Mouse (Mus musculus): ENCODE results near the gene Lin7a. TPM values are rescaled to one million over a fixed set of nuclear protein-coding genes. Genes with fewer than 3 reads are reported as not detected.

Gene Lin7a
- total and polyA plus RNA-seq, 3 experiments, result not detected

- no peaks in the 10 kb centered on the region for H3K27me3 ChIP-seq (replicated peaks)
- H3K4me1 ChIP-seq (ENCODE audit: control insufficient read depth in 1 of 2, insufficient read depth in 2 of 2), result no peaks in the 10 kb centered on the region
- in situ Hi-C loops (cut with MboI; ENCODE audit: low pct_ligation_motif_present, low pct_unique_long_range_greater_than_20kb, low sequenced_read_pairs) (no loop called here), dilution Hi-C loops (cut with MboI; ENCODE audit: extremely low pct_ligation_motif_present, extremely low pct_unique_long_range_greater_than_20kb, low sequenced_read_pairs) (no loop called here)
- H3K79me2 ChIP-seq (replicated peaks; ENCODE audit: control insufficient read depth, extremely low read depth, insufficient read depth, poor library complexity, severe bottlenecking), result no peaks in the 10 kb centered on the region
- H3K4me2 ChIP-seq (ENCODE audit: insufficient read depth, low read depth, poor library complexity, severe bottlenecking), result no peak overlapping the region
- H3K9ac ChIP-seq (ENCODE audit: insufficient read depth, low read depth), result no peak overlapping the region
- peaks cover 37% of the 10 kb centered on the region for H3K9me3 ChIP-seq (replicated peaks; ENCODE audit: low read length)
- H3K27ac ChIP-seq (ENCODE audit: insufficient read depth, low read depth), result no peak overlapping the region
- no peak for TF ChIP-seq ZC3H11A (IDR thresholded peaks at IDR 0.05; ENCODE audit: low read depth, low read length)
- TF ChIP-seq HCFC1 (IDR thresholded peaks at IDR 0.05; ENCODE audit: low read depth, low read length), result no peak
- TF ChIP-seq ETS1 (conservative IDR thresholded peaks at IDR 0.05; ENCODE audit: low read depth, low read length), result no peak
- H3K36me3 ChIP-seq (replicated peaks in 1 of 2; ENCODE audit: control insufficient read depth in 1 of 2, insufficient read depth in 1 of 2, low read length in 1 of 2), result no peaks in the 10 kb centered on the region
- H3K4me3 ChIP-seq (replicated peaks in 1 of 3; ENCODE audit: low read depth in 2 of 3, low read length in 2 of 3, poor library complexity in 1 of 3), result no peak overlapping the region
- no peak for DNase-seq (ENCODE audit: extremely low read depth)
Observed at GRCm38 (mm10) chr10:107223821-107224220, 47.7 kb upstream of the Lin7a start.

DNA sequence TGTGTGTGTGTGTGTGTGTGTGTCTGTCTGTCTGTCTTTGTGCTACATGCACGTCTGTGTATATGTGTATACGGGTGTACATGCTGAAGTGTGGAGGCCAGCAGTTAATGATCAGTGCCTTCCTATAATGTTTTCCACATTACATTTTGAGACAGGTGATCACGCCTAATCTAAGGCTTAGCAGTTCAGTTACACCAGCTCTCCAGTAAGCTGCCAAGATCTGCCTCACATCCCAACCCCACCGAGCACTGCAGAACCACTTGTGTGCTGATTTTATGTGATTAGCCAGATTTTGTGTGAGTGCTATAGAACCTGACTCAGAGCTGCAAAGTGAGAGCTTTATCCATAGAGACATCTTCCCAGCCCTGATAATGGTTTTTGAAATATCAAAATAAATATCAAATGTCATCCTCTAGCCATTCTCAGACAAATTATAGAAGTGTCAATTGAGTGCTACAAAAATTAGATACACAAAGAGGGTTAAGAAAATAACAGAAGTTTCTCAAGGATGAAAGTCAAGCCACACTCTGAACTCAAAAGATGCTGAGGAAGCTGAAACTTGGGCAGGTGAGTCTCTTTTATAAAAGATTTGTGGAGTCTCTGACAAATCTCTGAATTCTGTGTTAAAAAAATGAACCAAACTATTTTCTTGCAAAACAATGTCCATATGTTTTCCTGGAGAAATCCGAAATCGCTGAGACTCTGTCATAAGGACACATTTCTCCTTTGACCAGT lies 46.7 kb upstream of the Lin7a start:
- DNase-seq (ENCODE audit: extremely low read depth), result no peak
- Histone ChIP-seq H3K27me3 (replicated peaks) (no peaks in the 10 kb centered on the region), H3K9ac (ENCODE audit: insufficient read depth, low read depth) (no peak overlapping the region), H3K27ac (ENCODE audit: insufficient read depth, low read depth) (no peak overlapping the region), H3K4me2 (ENCODE audit: insufficient read depth, low read depth, poor library complexity, severe bottlenecking) (no peak overlapping the region), H3K9me3 (replicated peaks; ENCODE audit: low read length) (peaks cover 29% of the 10 kb centered on the region), H3K4me1 (ENCODE audit: control insufficient read depth in 1 of 2, insufficient read depth in 2 of 2) (no peaks in the 10 kb centered on the region), H3K36me3 (replicated peaks in 1 of 2; ENCODE audit: control insufficient read depth in 1 of 2, insufficient read depth in 1 of 2, low read length in 1 of 2) (no peaks in the 10 kb centered on the region), H3K4me3 (replicated peaks in 1 of 3; ENCODE audit: low read depth in 2 of 3, low read length in 2 of 3, poor library complexity in 1 of 3) (no peak overlapping the region), H3K79me2 (replicated peaks; ENCODE audit: control insufficient read depth, extremely low read depth, insufficient read depth, poor library complexity, severe bottlenecking) (no peaks in the 10 kb centered on the region)
- in situ Hi-C loops (cut with MboI; ENCODE audit: low pct_ligation_motif_present, low pct_unique_long_range_greater_than_20kb, low sequenced_read_pairs) (no loop called here), dilution Hi-C loops (cut with MboI; ENCODE audit: extremely low pct_ligation_motif_present, extremely low pct_unique_long_range_greater_than_20kb, low sequenced_read_pairs) (no loop called here)
- no peak for TF ChIP-seq HCFC1 (IDR thresholded peaks at IDR 0.05; ENCODE audit: low read depth, low read length)

DNA sequence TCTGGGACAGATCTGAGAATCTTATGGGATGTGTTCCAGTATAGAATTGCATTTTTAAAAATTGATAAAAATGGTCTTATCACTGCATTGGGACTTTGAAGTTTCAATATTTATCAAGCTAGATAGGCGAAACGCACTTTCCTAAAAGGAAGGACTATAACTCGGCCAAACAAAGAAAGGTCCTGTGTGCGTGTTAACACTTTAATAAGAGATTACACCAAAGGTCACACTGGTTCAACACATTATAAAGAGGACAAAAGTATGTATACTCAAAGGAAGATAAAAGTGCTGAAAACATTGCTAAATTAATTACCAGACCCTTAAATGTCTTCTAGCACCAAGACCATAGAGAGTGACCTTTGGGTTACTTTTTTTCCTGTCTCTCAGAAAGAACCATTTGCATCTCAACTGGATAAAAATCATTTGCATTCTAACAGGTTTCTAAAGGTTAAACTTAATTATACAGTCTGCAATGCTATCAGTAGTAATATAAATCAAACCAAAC lies 46.1 kb upstream of the Lin7a start:
- Histone ChIP-seq H3K9ac (ENCODE audit: insufficient read depth, low read depth) (no peak overlapping the region), H3K27me3 (replicated peaks) (no peaks in the 10 kb centered on the region), H3K79me2 (replicated peaks; ENCODE audit: control insufficient read depth, extremely low read depth, insufficient read depth, poor library complexity, severe bottlenecking) (no peaks in the 10 kb centered on the region), H3K9me3 (replicated peaks; ENCODE audit: low read length) (peaks cover 28% of the 10 kb centered on the region), H3K27ac (ENCODE audit: insufficient read depth, low read depth) (no peak overlapping the region), H3K4me3 (replicated peaks in 1 of 3; ENCODE audit: low read depth in 2 of 3, low read length in 2 of 3, poor library complexity in 1 of 3) (no peak overlapping the region), H3K36me3 (replicated peaks in 1 of 2; ENCODE audit: control insufficient read depth in 1 of 2, insufficient read depth in 1 of 2, low read length in 1 of 2) (no peaks in the 10 kb centered on the region), H3K4me2 (ENCODE audit: insufficient read depth, low read depth, poor library complexity, severe bottlenecking) (no peak overlapping the region), H3K4me1 (ENCODE audit: control insufficient read depth in 1 of 2, insufficient read depth in 2 of 2) (no peaks in the 10 kb centered on the region)
- TF ChIP-seq CTCF (conservative IDR thresholded peaks at IDR 0.05 in 1 of 2, IDR thresholded peaks at IDR 0.05 in 1 of 2; ENCODE audit: low read depth in 2 of 2, low read length in 2 of 2), result no peak
- no peak for TF ChIP-seq RCOR1 (conservative IDR thresholded peaks at IDR 0.05; ENCODE audit: low read depth, low read length)
- no peak for TF ChIP-seq MXI1 (IDR thresholded peaks at IDR 0.05; ENCODE audit: low read depth, low read length)
- no peak for TF ChIP-seq RAD21 (IDR thresholded peaks at IDR 0.05; ENCODE audit: low read depth, low read length)
- TF ChIP-seq UBTF (IDR thresholded peaks at IDR 0.05; ENCODE audit: low read depth, low read length), result no peak
- no peak for TF ChIP-seq JUND (conservative IDR thresholded peaks at IDR 0.05; ENCODE audit: low read depth, low read length)
- TF ChIP-seq POLR2A (IDR thresholded peaks at IDR 0.05; ENCODE audit: low read depth, low read length), result no peak
- no peak for TF ChIP-seq IRF4 (IDR thresholded peaks at IDR 0.05; ENCODE audit: low read depth, low read length)
- TF ChIP-seq NELFE (IDR thresholded peaks at IDR 0.05; ENCODE audit: low read depth, low read length), result no peak
- TF ChIP-seq JUN (IDR thresholded peaks at IDR 0.05; ENCODE audit: insufficient read depth, low read depth, low read length), result no peak
- TF ChIP-seq USF2 (conservative IDR thresholded peaks at IDR 0.05; ENCODE audit: low read depth, low read length), result no peak
- no peak for TF ChIP-seq TCF12 (IDR thresholded peaks at IDR 0.05; ENCODE audit: low read depth, low read length)
- no peak for TF ChIP-seq MYC (IDR thresholded peaks at IDR 0.05; ENCODE audit: low read depth, low read length)
- TF ChIP-seq CHD2 (IDR thresholded peaks at IDR 0.05; ENCODE audit: low read length), result no peak
- no peak for TF ChIP-seq MAX (IDR thresholded peaks at IDR 0.05; ENCODE audit: low read length)
- TF ChIP-seq TBP (conservative IDR thresholded peaks at IDR 0.05; ENCODE audit: low read depth, low read length), result no peak
- dilution Hi-C loops (cut with MboI; ENCODE audit: extremely low pct_ligation_motif_present, extremely low pct_unique_long_range_greater_than_20kb, low sequenced_read_pairs) (no loop called here), in situ Hi-C loops (cut with MboI; ENCODE audit: low pct_ligation_motif_present, low pct_unique_long_range_greater_than_20kb, low sequenced_read_pairs) (no loop called here)
- no peak for DNase-seq (ENCODE audit: extremely low read depth)
